Mouse (Mus musculus) heart, adult 2 months (tissue): ENCODE measurements at regions not wholly inside any gene's neighbourhood (a gene's known extent, or its start where the extent isn't known, plus 50 kb on each side); places are given as distances from the start of the nearest gene placed in this dataset.

Experiments
- CTCF ChIP-seq: fragments of 200-600 bp; IDR thresholded peaks from 2 replicates; pipeline ENCODE4 v1.8.1; 2022; ENCODE audit warnings: antibody characterized with exemption, mild to moderate bottlenecking, moderate library complexity
- EP300 ChIP-seq: fragments of 200-500 bp; IDR thresholded peaks from 2 replicates; pipeline ENCODE4 v1.6.1; 2011; ENCODE audit warnings: low read depth, low read length, control low read depth; ENCODE audit not compliant: insufficient read depth
- POLR2A ChIP-seq: fragments of 200-500 bp; IDR thresholded peaks from 2 replicates; pipeline ENCODE4 v1.6.1; 2011; ENCODE audit warnings: mild to moderate bottlenecking, low read depth, low read length, control low read depth; ENCODE audit not compliant: insufficient read depth

DNA sequence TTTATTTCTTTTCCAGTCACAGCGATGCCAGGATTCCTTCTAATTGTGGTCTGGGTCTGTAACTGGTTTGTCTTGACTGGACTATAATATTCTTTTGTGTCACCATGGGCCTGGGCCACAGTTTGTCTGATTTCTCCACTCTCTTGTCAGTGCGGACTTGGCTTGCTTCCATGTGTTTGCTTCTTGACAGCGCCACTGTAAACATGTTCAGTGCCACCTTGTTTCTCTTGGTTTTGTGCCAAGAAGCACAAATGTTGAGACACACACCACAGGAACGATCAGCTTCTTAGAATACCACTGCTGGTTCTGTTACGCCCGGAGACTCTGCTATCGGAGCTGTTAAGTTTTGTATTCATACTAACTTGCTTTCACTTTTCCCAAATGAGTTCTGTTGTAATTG lies 180.9 kb upstream of the Tmem45b start:
- TF ChIP-seq CTCF (no peak), POLR2A (no peak), EP300 (no peak)
